Mouse (Mus musculus): ENCODE measurements at regions not wholly inside any gene's neighbourhood (a gene's known extent, or its start where the extent isn't known, plus 50 kb on each side); places are given as distances from the start of the nearest gene placed in this dataset.

GRCm38 (mm10) chr13:99099226-99099625 lies 85.4 kb upstream of the Zfp366 start:
- no peak for DNase-seq
- intact Hi-C loops (cut with DNase I), result no loop called here

- no peak for DNase-seq
- intact Hi-C loops (cut with DNase I), result no loop called here
Observed at GRCm38 (mm10) chr13:99097606-99098545, 86.7 kb upstream of the Zfp366 start.

- intact Hi-C loops (cut with DNase I), result no loop called here
- DNase-seq, result no peak
Observed at GRCm38 (mm10) chr13:99096837-99097236, 87.8 kb upstream of the Zfp366 start.

- intact Hi-C loops (cut with DNase I), result no loop called here
- DNase-seq, result no peak
Observed at GRCm38 (mm10) chr13:99095006-99095405, 89.6 kb upstream of the Zfp366 start.

GRCm38 (mm10) chr13:99094221-99094620 lies 90.4 kb upstream of the Zfp366 start:
- no peak for DNase-seq
- intact Hi-C loops (cut with DNase I), result no loop called here

GRCm38 (mm10) chr13:99093269-99093668 lies 91.4 kb upstream of the Zfp366 start:
- intact Hi-C loops (cut with DNase I), result no loop called here
- peak; percentile 65 for DNase-seq

- intact Hi-C loops (cut with DNase I), result no loop called here
- DNase-seq, result no peak
Observed at GRCm38 (mm10) chr13:99092279-99092930, 92.2 kb upstream of the Zfp366 start.

GRCm38 (mm10) chr13:99091562-99092278 lies 92.9 kb upstream of the Zfp366 start:
- DNase-seq, result no peak
- intact Hi-C loops (cut with DNase I), result no loop called here

GRCm38 (mm10) chr13:99090361-99090760 lies 94.3 kb upstream of the Zfp366 start:
- intact Hi-C loops (cut with DNase I), result no loop called here
- no peak for DNase-seq

GRCm38 (mm10) chr13:99088285-99088684 lies 96.3 kb upstream of the Zfp366 start:
- no peak for DNase-seq
- intact Hi-C loops (cut with DNase I), result no loop called here

GRCm38 (mm10) chr13:99079331-99079761 lies 95.0 kb upstream of the 1700024P04Rik start:
- intact Hi-C loops (cut with DNase I), result no loop called here
- DNase-seq, result no peak

GRCm38 (mm10) chr13:99078643-99079042 lies 94.3 kb upstream of the 1700024P04Rik start:
- intact Hi-C loops (cut with DNase I), result no loop called here
- DNase-seq, result no peak

GRCm38 (mm10) chr13:99077039-99077749 lies 92.8 kb upstream of the 1700024P04Rik start:
- intact Hi-C loops (cut with DNase I), result no loop called here
- no peak for DNase-seq

- DNase-seq, result no peak
- intact Hi-C loops (cut with DNase I), result no loop called here
Observed at GRCm38 (mm10) chr13:99075467-99075866, 91.1 kb upstream of the 1700024P04Rik start.

GRCm38 (mm10) chr13:99071821-99072414 lies 87.6 kb upstream of the 1700024P04Rik start:
- no peak for DNase-seq
- intact Hi-C loops (cut with DNase I), result no loop called here

- peak; percentile 15 for DNase-seq
- intact Hi-C loops (cut with DNase I), result no loop called here
Observed at GRCm38 (mm10) chr13:99071413-99071812, 87.0 kb upstream of the 1700024P04Rik start.

GRCm38 (mm10) chr13:99069767-99070166 lies 85.4 kb upstream of the 1700024P04Rik start:
- no peak for DNase-seq
- intact Hi-C loops (cut with DNase I), result no loop called here

- intact Hi-C loops (cut with DNase I), result no loop called here
Observed at GRCm38 (mm10) chr13:99067504-99067903, 83.1 kb upstream of the 1700024P04Rik start.

GRCm38 (mm10) chr13:99063431-99063830 lies 79.1 kb upstream of the 1700024P04Rik start:
- intact Hi-C loops (cut with DNase I), result no loop called here
- DNase-seq, result no peak

More at GRCm38 (mm10) chr13:99067504-99067903, 83.1 kb upstream of the 1700024P04Rik start:
- no peak for DNase-seq

GRCm38 (mm10) chr13:99062936-99063335 lies 78.6 kb upstream of the 1700024P04Rik start:
- no peak for DNase-seq
- intact Hi-C loops (cut with DNase I), result no loop called here

Measured in left cerebral cortex, postnatal 4 days (tissue).